Mouse (Mus musculus) left cerebral cortex, adult 2 months (tissue): ENCODE measurements around the gene Fam168a. TPM values are rescaled to one million over a fixed set of nuclear protein-coding genes. Genes with fewer than 3 reads are reported as not detected.
"Not testable (repeated sequence)": the region's sequence is repeated elsewhere in the genome, so short reads cannot be mapped to it uniquely, and the experiment has no call there.

Experiments
- DNase-seq, 2 experiments: peaks; one replicate each; pipeline ENCODE4 v3.0.0; 2021 to 2022; ENCODE audit warnings: low spot score in 2 of 2, mixed read lengths in 1 of 2; ENCODE audit errors: extremely low spot score in 1 of 2
- H3K27ac ChIP-seq: fragments of 200-600 bp; 2 replicates; pipeline ENCODE4 v1.8.1; 2022
- H3K4me3 ChIP-seq: fragments of 200-600 bp; 2 replicates; pipeline ENCODE4 v1.8.1; 2022
- CTCF ChIP-seq: fragments of 200-600 bp; IDR thresholded peaks from 2 replicates; pipeline ENCODE4 v1.8.1; 2022; ENCODE audit warnings: antibody characterized with exemption, mild to moderate bottlenecking, moderate library complexity
- intact Hi-C: fragments of 180-260 bp; cut with DNase I; formaldehyde crosslinking; loops from one replicate; pipeline ENCODE4 v1.15.1; 2025
- total RNA-seq, 2 experiments: library from RNA; stranded (reverse); gene quantifications; 2 replicates each; pipeline ENCODE4 v1.2.3; 2021

Fam168a gene
- total RNA-seq, 2 experiments from 2014 or later: 215 to 220 TPM

- H3K4me3 ChIP-seq: no peak overlapping the region
- DNase-seq: no peak
- no peak overlapping the region for H3K27ac ChIP-seq
- intact Hi-C loops: no loop called here
- TF ChIP-seq CTCF: no peak
Observed at GRCm38 (mm10) chr7:100718741-100719140, 12.3 kb downstream of the Fam168a start.

- intact Hi-C loops: no loop called here
- DNase-seq: no peak
- Histone ChIP-seq H3K27ac (no peak overlapping the region), H3K4me3 (no peak overlapping the region)
- TF ChIP-seq CTCF: no peak
Observed at GRCm38 (mm10) chr7:100722268-100722667, 15.8 kb downstream of the Fam168a start.

GRCm38 (mm10) chr7:100723453-100724294, 17.2 kb downstream of the Fam168a start:
- H3K4me3 ChIP-seq: no peak overlapping the region
- H3K27ac ChIP-seq: no peak overlapping the region
- no peak for DNase-seq
- no peak for TF ChIP-seq CTCF
- intact Hi-C loops: no loop called here

- intact Hi-C loops: no loop called here
- H3K27ac ChIP-seq: no peak overlapping the region
- TF ChIP-seq CTCF: no peak
- DNase-seq: no peak
- no peak overlapping the region for H3K4me3 ChIP-seq
Observed at GRCm38 (mm10) chr7:100727538-100728085, 21.2 kb downstream of the Fam168a start.

- DNase-seq: no peak
Observed at GRCm38 (mm10) chr7:100729778-100730177, 23.3 kb downstream of the Fam168a start.

GRCm38 (mm10) chr7:100732341-100733050, 26.1 kb downstream of the Fam168a start:
- TF ChIP-seq CTCF: no peak
- no peak overlapping the region for H3K27ac ChIP-seq
- no peak overlapping the region for H3K4me3 ChIP-seq
- DNase-seq: no peak
- intact Hi-C loops: no loop called here

More at GRCm38 (mm10) chr7:100729778-100730177, 23.3 kb downstream of the Fam168a start:
- no peak overlapping the region for H3K4me3 ChIP-seq
- H3K27ac ChIP-seq: no peak overlapping the region
- intact Hi-C loops: no loop called here
- TF ChIP-seq CTCF: no peak

GRCm38 (mm10) chr7:100733051-100733813, 26.8 kb downstream of the Fam168a start:
- no peak for DNase-seq
- TF ChIP-seq CTCF: no peak
- intact Hi-C loops: no loop called here
- H3K4me3 ChIP-seq: no peak overlapping the region
- no peak overlapping the region for H3K27ac ChIP-seq

- no peak for DNase-seq
- H3K27ac ChIP-seq: no peak overlapping the region
- intact Hi-C loops: no loop called here
- no peak overlapping the region for H3K4me3 ChIP-seq
- TF ChIP-seq CTCF: no peak
Observed at GRCm38 (mm10) chr7:100734201-100734600, 27.8 kb downstream of the Fam168a start.

GRCm38 (mm10) chr7:100734905-100735304, 28.5 kb downstream of the Fam168a start:
- H3K27ac ChIP-seq, intact Hi-C loops, H3K4me3 ChIP-seq, DNase-seq: not testable (repeated sequence)

GRCm38 (mm10) chr7:100736131-100736530, 29.7 kb downstream of the Fam168a start:
- DNase-seq: no peak
- H3K4me3 ChIP-seq: no peak overlapping the region
- TF ChIP-seq CTCF: no peak
- intact Hi-C loops: no loop called here
- H3K27ac ChIP-seq: no peak overlapping the region

- DNase-seq: no peak
- no peak for TF ChIP-seq CTCF
- Histone ChIP-seq H3K27ac (no peak overlapping the region), H3K4me3 (no peak overlapping the region)
- intact Hi-C loops: no loop called here
Observed at GRCm38 (mm10) chr7:100744372-100744771, 37.9 kb downstream of the Fam168a start.
